Mouse (Mus musculus) ES-E14 (cell line): ENCODE data around the gene Bpifc.

ENCODE experiments used
- CHD2 ChIP-seq: IDR thresholded peaks from 2 replicates; pipeline ENCODE4 v1.6.1; 2014; ENCODE audit warnings: mild to moderate bottlenecking, low read depth, low read length, inconsistent platforms
- ZC3H11A ChIP-seq: IDR thresholded peaks from 2 replicates; pipeline ENCODE4 v1.6.1; 2012; ENCODE audit warnings: low read depth, mild to moderate bottlenecking, inconsistent platforms, low read length, borderline replicate concordance
- ZNF384 ChIP-seq: IDR thresholded peaks from 2 replicates; pipeline ENCODE4 v1.6.1; 2012; ENCODE audit warnings: low read depth, low read length, inconsistent platforms

DNA sequence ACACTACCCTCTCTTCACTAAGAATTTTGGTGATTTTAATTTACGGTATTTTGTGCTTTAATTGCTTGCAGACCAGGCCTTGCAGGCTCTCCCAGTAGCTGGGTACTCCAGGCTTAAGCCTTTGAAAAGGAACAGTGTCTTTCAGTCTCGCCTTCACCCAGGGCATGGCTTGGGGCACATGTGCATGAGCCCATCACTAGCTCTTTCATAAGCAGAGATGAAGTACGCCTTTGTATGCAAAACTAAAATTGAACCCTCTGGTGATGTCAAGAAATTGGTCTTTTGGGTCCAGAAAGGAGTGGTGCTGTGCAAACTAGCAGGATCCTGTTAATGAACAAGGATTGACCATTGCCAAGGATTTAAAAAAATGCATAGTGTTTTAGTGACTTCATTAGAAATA, 20.8 kb upstream of the Bpifc start:
- TF ChIP-seq ZNF384 (no peak), CHD2 (no peak), ZC3H11A (no peak)
